Mouse (Mus musculus) left cerebral cortex, postnatal 10 days (tissue): ENCODE results near the gene Slc25a18. TPM values are rescaled to one million over a fixed set of nuclear protein-coding genes. Genes with fewer than 3 reads are reported as not detected.

Source experiments
- DNase-seq, 2 experiments: peaks; one replicate each; pipeline ENCODE4 v3.0.0; 2021 to 2022; ENCODE audit warnings: low spot score in 2 of 2, mixed read lengths in 1 of 2; ENCODE audit errors: extremely low spot score in 1 of 2
- intact Hi-C: fragments of 180-260 bp; cut with DNase I; formaldehyde crosslinking; loops from one replicate; pipeline ENCODE4 v1.15.1; 2025
- total RNA-seq, 2 experiments: library from RNA; stranded (reverse); gene quantifications; 2 replicates each; pipeline ENCODE4 v1.2.3; 2021

Slc25a18 gene
- 10 to 100 TPM; 43.8 to 48.3 TPM for total RNA-seq

GRCm38 (mm10) chr6:120773149-120773628 lies at the start of gene Slc25a18:
TSS of gene Slc25a18 (plus strand) at chr6:120773578.
- intact Hi-C loops = no loop called here
- peak in 1 of 2 experiments; percentile 45 for DNase-seq

DNA sequence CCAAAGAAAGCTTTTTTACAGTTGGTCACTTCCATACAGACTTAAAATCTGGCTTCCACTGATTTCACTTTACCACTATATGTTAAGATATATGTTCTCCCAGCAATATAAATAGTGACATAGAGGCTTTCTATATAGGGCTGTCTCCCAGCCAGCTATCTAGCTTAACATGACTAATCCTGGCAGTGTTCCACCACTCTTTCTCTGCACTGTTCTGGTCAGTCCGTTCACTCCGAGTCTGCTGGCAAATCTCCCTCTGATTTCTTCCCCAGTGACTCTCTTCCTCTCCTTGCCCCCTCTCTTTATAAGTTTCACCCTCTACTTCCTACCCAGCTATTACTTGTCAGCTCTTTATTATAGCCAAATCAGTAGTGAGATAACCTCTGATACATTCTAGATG lies 47.4 kb upstream of the Slc25a18 start:
- intact Hi-C loops = no loop called here
- no peak for DNase-seq

GRCm38 (mm10) chr6:120736011-120736410 lies 37.4 kb upstream of the Slc25a18 start:
- intact Hi-C loops = loop anchor here (2.0 kb wide), 1 partner anchor 197 kb away; no protein-coding TSS in a partner anchor

DNA sequence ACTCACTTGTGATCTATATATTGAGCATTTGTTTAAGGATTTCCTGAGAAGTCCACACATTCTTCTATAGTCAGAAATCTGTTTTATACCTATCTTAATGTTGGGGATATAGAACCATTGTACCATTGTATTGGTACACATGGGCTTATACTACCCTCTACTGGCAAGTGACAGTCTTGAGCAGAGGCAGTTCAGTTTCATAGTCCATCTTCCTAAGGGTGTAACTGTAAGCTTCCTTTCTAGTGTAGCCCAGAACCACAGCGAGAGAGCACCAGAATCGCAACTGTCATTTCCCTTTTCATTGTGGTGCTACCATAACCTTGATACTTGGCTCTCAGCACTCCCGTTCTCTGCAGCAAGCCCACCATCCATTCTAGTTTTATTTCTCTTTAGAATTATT lies 36.8 kb upstream of the Slc25a18 start:
- intact Hi-C loops = loop anchor here (2.0 kb wide), 1 partner anchor 198 kb away; no protein-coding TSS in a partner anchor

More at GRCm38 (mm10) chr6:120736011-120736410, 37.4 kb upstream of the Slc25a18 start:
- no peak for DNase-seq

GRCm38 (mm10) chr6:120743130-120743529 lies 30.2 kb upstream of the Slc25a18 start:
- no peak for DNase-seq
- intact Hi-C loops = no loop called here

More for the DNA sequence above, 36.8 kb upstream of the Slc25a18 start:
- DNase-seq = peak in 1 of 2 experiments; percentile 53

GRCm38 (mm10) chr6:120744266-120744665 lies 29.1 kb upstream of the Slc25a18 start:
- intact Hi-C loops = no loop called here
- DNase-seq = no peak

- intact Hi-C loops = no loop called here
- no peak for DNase-seq
Observed at GRCm38 (mm10) chr6:120746416-120746815, 27.0 kb upstream of the Slc25a18 start.

DNA sequence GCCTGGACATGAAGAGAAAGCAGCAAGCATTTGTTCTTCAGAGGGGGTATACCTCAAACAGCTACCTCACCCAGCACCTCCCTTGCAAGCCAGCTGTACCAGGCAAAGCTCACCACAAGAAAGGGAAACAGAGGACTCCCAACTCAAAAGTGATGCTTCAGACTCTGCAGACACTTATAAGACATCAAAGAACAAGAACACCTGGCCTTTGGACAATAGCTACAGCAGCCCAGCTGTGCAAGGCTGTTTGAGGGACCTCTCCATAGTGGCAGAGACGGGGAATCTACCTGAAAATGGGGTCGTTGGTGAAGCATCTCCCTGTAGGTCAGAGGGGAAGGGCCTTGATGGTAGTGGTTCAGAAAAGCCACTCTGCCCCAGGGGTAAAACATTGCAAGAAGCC lies 12.2 kb upstream of the Slc25a18 start:
- intact Hi-C loops = no loop called here
- no peak for DNase-seq

DNA sequence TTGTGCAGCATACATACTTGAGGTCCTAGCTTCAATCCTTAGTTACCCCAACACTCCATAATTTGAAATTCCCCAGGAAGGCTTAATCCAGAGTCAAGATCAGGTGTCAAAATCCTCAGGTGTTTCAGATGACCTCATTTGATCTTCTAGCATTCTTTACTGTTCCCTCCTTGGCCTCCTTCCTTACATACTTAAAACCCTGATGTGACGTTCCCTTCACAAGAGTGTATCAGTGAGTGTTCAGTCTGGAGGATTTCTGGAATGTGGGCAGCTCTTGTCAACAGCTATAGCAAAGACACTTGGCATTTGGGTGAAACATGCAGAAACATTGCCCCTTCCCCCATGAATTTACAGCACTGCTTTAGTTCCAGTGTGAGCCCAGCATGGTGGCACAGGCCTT lies 3.4 kb upstream of the Slc25a18 start:
- DNase-seq = no peak
- intact Hi-C loops = no loop called here

DNA sequence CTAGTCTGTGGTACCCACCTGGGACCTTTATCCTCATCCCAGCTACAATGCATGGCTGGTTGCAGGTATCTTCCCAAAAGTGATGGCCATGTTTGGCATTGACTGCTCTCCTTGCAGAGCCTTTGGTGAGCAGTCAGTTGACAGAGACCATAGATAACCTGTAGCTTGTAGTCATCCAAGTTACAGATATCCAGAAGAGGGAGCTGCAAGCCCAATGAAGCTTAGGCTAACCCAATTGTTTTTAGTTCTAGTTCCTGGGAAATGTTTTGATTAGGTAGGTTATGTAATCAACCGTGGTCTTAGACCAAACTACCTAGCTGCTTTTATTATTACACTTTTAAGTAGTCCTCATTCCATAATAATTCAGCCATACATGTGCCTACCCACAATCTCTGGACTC lies 2.0 kb upstream of the Slc25a18 start:
- intact Hi-C loops = no loop called here
- DNase-seq = no peak

- intact Hi-C loops = no loop called here
- DNase-seq = no peak
Observed at GRCm38 (mm10) chr6:120772025-120772424, 1.4 kb upstream of the Slc25a18 start.

DNA sequence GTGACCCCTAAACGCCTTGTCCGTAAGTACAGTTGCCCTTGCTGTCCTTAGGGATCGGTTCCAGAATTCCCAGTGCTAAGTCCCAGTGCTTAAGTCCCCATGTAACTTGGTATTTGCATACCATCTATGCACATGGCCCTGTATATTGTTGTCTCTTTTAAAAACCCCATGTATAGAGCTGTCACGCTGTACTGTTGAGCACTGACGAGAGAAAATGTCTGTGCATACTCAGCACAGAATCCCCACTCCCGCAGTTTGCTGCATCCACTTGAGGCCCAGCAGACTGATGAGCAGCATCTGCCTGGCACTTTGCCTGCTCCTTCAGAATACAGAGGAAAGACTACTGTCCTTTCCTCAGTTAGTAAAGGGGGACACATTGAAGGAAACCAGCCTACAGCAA lies 385 bp downstream of the Slc25a18 start:
- intact Hi-C loops = no loop called here
- DNase-seq = no peak

GRCm38 (mm10) chr6:120776286-120776685 lies 2.9 kb downstream of the Slc25a18 start:
- intact Hi-C loops = no loop called here
- DNase-seq = no peak

DNA sequence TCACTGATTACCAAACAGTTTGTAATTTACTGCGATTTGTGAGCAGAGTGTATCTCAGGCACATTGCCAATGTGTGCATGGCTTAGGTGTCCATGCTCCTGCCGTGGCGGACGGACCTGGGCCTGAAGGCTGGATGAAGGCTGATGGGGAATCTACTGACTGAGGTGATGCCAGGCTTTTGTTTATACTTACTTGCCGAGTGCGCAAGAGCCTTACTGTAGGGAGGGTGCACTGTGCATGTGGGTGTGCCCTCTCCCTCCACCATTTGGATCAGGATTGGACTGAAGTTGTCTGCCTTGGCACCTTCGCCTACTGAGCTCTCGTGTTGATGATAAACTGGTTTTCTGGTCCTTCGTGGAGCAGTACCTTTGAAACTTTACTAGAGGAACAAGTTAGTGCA lies 4.2 kb downstream of the Slc25a18 start:
- no peak for DNase-seq
- intact Hi-C loops = no loop called here

DNA sequence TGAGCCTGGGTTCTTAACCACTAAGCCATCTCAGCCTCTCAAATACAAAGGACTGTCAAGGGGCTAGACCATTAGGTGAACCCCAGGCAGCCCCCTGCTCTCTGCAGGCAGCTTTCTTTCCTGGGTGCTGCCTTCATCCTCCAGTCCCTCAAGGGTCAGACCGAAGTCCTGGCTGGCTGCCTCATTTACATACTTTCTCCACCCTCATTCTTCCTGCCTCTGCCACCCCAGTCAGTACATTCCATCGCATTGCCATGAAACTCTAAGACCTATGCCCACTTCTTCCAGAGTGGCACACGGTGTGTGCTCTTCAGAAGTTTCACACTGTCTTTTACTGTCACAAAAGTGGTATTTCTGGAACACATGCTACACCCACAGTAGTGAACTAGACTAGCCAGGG lies 4.8 kb downstream of the Slc25a18 start:
- intact Hi-C loops = no loop called here
- DNase-seq = no peak

GRCm38 (mm10) chr6:120782948-120783347 lies 9.6 kb downstream of the Slc25a18 start:
- DNase-seq = no peak
- intact Hi-C loops = no loop called here

- intact Hi-C loops = no loop called here
- DNase-seq = no peak
Observed at GRCm38 (mm10) chr6:120784351-120784750, 11.0 kb downstream of the Slc25a18 start.

DNA sequence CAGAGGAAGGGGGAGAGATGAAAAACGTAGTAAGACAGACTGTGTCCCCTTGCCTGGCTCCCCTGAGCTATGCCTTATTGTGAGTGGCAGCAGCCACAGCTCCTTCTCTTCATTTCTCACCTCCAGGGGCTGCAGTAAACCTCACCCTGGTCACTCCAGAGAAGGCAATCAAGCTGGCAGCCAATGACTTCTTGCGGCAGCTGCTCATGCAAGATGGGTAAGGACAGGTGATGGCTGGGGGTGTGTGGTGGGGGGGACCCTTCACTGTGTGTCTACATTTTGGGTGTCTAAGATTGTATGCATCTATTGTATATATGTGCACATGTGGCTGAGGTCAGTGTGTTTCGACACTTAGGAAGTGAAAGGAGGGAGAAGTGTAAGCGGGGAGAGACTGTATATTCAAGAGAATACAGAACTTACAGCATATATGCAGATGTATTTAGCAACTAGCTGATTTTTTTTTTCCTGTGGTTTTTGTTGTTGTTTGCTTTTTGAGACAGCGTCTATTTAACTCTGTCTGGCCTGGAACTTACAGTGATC lies 14.8 kb downstream of the Slc25a18 start:
- no peak for DNase-seq
- intact Hi-C loops = no loop called here

DNA sequence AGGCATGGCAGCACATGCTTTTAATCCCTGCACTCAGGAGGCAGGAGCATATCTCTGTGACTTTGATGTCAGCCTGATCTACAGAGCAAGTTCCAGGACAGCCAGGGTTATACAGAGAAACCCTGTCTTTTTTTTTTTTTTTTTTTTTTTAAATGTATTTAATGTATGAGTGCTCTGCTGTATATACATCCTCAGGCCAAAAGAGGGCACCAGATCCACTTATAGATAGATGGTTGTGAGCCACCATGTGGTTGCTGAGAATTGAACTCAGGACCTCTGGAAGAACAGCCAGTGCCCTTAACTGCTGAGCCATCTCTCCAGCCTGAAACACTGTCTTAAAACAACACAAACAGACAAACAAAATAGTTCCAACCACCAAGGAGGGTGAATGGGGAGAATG lies 15.5 kb downstream of the Slc25a18 start:
- DNase-seq = no peak
- intact Hi-C loops = no loop called here

DNA sequence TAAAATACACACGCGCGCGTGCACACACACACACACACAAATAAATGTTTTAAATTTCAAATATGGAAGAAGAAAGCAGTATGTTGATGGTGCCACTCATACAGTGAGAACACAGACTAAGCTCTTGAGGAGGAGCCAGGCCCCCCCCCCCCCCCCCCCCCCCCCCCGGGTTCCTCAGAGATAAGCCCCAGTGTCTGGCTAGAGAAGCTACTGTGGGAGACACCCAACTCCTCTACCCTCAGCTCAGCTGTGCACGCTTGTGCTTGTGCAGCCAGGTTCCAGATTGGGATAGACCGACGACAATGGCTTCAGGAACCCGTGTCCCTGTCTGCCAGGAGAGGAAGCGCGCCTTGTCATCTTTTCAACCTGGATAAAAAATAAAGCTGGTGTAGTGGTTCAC lies 16.8 kb downstream of the Slc25a18 start:
- no peak for DNase-seq
- intact Hi-C loops = no loop called here

- no peak for DNase-seq
- intact Hi-C loops = no loop called here
Observed at GRCm38 (mm10) chr6:120790717-120791116, 17.3 kb downstream of the Slc25a18 start.
